Mouse (Mus musculus) megakaryocyte, adult 5-6 weeks (primary cell): Measurements from ENCODE around the gene Gorab. TPM values are rescaled to one million over a fixed set of nuclear protein-coding genes. Genes with fewer than 3 reads are reported as not detected.

Experiments used
- ATAC-seq: 2 replicates; pipeline ENCODE4 v1.8.0; 2016; ENCODE audit warnings: mild to moderate bottlenecking, inconsistent platforms; ENCODE audit not compliant: poor library complexity, severe bottlenecking
- total RNA-seq, 2 experiments: library from RNA; stranded (forward) in 1 of 2; stranded (reverse) in 1 of 2; fragments of 153-499, 151-499 nt in 1 of 2; fragments of 221-1000, 200-1000 nt in 1 of 2; gene quantifications; 2 replicates each; pipeline versions ENCODE4 v1.2.3 to v1.2.4; 2015 to 2017

Gene Gorab
- total RNA-seq (2015): 5.3 and 7.7 TPM in 2 replicates
- total RNA-seq (2017): 6.6 and 9.8 TPM in 2 replicates

GRCm38 (mm10) chr1:163403498-163404126 lies at the start of gene Gorab:
Gorab (minus strand) TSS chr1:163403669.
- peak; percentile 98 for ATAC-seq

GRCm38 (mm10) chr1:163443832-163444231 lies 40.4 kb upstream of the Gorab start:
- ATAC-seq: peak; percentile 68

GRCm38 (mm10) chr1:163439002-163439401 lies 35.5 kb upstream of the Gorab start:
- no peak for ATAC-seq

GRCm38 (mm10) chr1:163423467-163424014 lies 20.1 kb upstream of the Gorab start:
- no peak for ATAC-seq

GRCm38 (mm10) chr1:163417191-163417590 lies 13.7 kb upstream of the Gorab start:
- ATAC-seq: no peak

- ATAC-seq: no peak
These were observed 10.7 kb upstream of the Gorab start for GRCm38 (mm10) chr1:163414200-163414599.

GRCm38 (mm10) chr1:163406203-163406602 lies 2.7 kb upstream of the Gorab start:
- ATAC-seq: no peak

- no peak for ATAC-seq
These were observed 12.1 kb downstream of the Gorab start for GRCm38 (mm10) chr1:163391321-163391720.

- no peak for ATAC-seq
These were observed 13.4 kb downstream of the Gorab start for GRCm38 (mm10) chr1:163390044-163390443.

GRCm38 (mm10) chr1:163386196-163386595 lies 17.3 kb downstream of the Gorab start:
- ATAC-seq: no peak

GRCm38 (mm10) chr1:163383442-163384027 lies 19.9 kb downstream of the Gorab start:
- ATAC-seq: peak; percentile 78

- peak; percentile 64 for ATAC-seq
These were observed 21.3 kb downstream of the Gorab start for GRCm38 (mm10) chr1:163382048-163382719.

- ATAC-seq: no peak
These were observed 22.9 kb downstream of the Gorab start for GRCm38 (mm10) chr1:163380591-163380990.

GRCm38 (mm10) chr1:163380072-163380471 lies 23.4 kb downstream of the Gorab start:
- ATAC-seq: no peak

- no peak for ATAC-seq
These were observed 25.5 kb downstream of the Gorab start for GRCm38 (mm10) chr1:163377924-163378323.

- no peak for ATAC-seq
These were observed 26.5 kb downstream of the Gorab start for GRCm38 (mm10) chr1:163376818-163377581.

GRCm38 (mm10) chr1:163374455-163374854 lies 29.0 kb downstream of the Gorab start:
- ATAC-seq: no peak

- no peak for ATAC-seq
These were observed 41.3 kb downstream of the Gorab start for GRCm38 (mm10) chr1:163362202-163362601.

GRCm38 (mm10) chr1:163361376-163361775 lies 42.1 kb downstream of the Gorab start:
- ATAC-seq: no peak

- ATAC-seq: no peak
These were observed 42.7 kb downstream of the Gorab start for GRCm38 (mm10) chr1:163360796-163361195.

- no peak for ATAC-seq
These were observed 43.9 kb downstream of the Gorab start for GRCm38 (mm10) chr1:163359521-163359920.
